Mouse (Mus musculus): ENCODE measurements around the gene Wnt2. TPM values are rescaled to one million over a fixed set of nuclear protein-coding genes. Genes with fewer than 3 reads are reported as not detected.

The Wnt2 gene
- 0.11 and 0.70 TPM in 2 replicates for polyA plus RNA-seq (2012; rRNA removed)

- no peaks in the 10 kb centered on the region for H3K36me3 ChIP-seq (ENCODE audit: control insufficient read depth, insufficient read depth, low read length)
- no peak within 1 kb of the TSS for H3K27ac ChIP-seq (ENCODE audit: control insufficient read depth, insufficient read depth, low read length)
- 3% methylated on average over 47 of the region's 47 CpGs for WGBS
- no peaks in the 10 kb centered on the region for H3K4me1 ChIP-seq (replicated peaks; ENCODE audit: control insufficient read depth, insufficient read depth, low read length)
- H3K27me3 ChIP-seq (ENCODE audit: control insufficient read depth, insufficient read depth, low read length): no peaks in the 10 kb centered on the region; the same call in 1 of the 2 replicates
- no peak for DNase-seq
- no peak within 1 kb of the TSS for H3K4me3 ChIP-seq (ENCODE audit: control insufficient read depth, insufficient read depth, low read length)
- TF ChIP-seq POLR2A (IDR thresholded peaks at IDR 0.05; ENCODE audit: control insufficient read depth, extremely low read depth, insufficient read depth, low read length, poor library complexity) (no peak), CTCF (IDR thresholded peaks at IDR 0.05; ENCODE audit: borderline replicate concordance, control insufficient read depth, extremely low read depth, insufficient read depth, low read length, poor library complexity) (no peak)
Measured at GRCm38 (mm10) chr6:18029746-18030656, at the start of gene Wnt2. TSS of gene Wnt2 (minus strand) at chr6:18030585.

DNA sequence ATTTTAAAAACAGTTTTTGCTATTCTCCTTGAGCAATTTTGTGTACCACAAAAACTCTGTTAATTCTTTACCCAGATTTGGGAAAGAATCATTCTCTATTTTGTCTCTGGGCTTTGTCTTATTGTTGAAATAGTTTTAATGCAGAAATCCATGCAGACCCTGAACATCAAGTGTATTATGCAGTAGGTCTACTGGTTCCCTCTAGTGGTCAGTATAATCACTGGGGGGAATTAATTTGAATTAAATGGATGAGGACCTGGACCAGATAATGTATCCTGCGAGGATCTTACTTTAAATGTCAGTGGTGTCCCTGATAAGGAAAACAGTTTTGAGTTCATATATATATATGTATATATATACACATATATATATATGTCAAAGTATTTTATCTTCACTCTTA is 48.2 kb upstream of the Wnt2 start:
- Histone ChIP-seq H3K27ac (ENCODE audit: control insufficient read depth, insufficient read depth, low read length) (no peak overlapping the region), H3K36me3 (ENCODE audit: control insufficient read depth, insufficient read depth, low read length) (no peaks in the 10 kb centered on the region), H3K4me1 (replicated peaks; ENCODE audit: control insufficient read depth, insufficient read depth, low read length) (no peaks in the 10 kb centered on the region), H3K27me3 (ENCODE audit: control insufficient read depth, insufficient read depth, low read length) (no peaks in the 10 kb centered on the region), H3K4me3 (ENCODE audit: control insufficient read depth, insufficient read depth, low read length) (no peak overlapping the region)
- WGBS: 34% methylated on average over 1 of the region's 1 CpGs
- TF ChIP-seq POLR2A (IDR thresholded peaks at IDR 0.05; ENCODE audit: control insufficient read depth, extremely low read depth, insufficient read depth, low read length, poor library complexity): no peak
- TF ChIP-seq CTCF (IDR thresholded peaks at IDR 0.05; ENCODE audit: borderline replicate concordance, control insufficient read depth, extremely low read depth, insufficient read depth, low read length, poor library complexity): no peak
- DNase-seq: no peak

DNA sequence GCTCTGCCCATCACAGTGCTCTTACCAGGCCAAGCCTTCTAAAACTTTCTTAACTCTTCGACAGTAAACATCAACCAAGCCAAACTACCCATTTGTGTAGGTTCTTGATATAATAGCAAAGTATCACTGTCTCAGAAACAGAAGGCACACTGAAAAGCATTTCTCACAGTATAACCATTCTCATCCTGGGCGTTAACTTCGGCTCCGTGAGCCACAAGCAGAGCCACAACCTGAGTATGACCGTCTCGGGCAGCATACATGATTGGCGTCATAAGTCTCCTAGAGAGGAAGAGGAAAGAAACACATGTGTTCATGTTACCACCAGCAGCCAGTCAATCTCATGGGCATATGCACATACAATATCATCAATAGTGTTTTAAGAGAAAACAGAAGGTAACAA is 46.6 kb upstream of the Wnt2 start:
- no peaks in the 10 kb centered on the region for H3K27me3 ChIP-seq (ENCODE audit: control insufficient read depth, insufficient read depth, low read length)
- H3K4me3 ChIP-seq (ENCODE audit: control insufficient read depth, insufficient read depth, low read length): no peak overlapping the region
- H3K27ac ChIP-seq (ENCODE audit: control insufficient read depth, insufficient read depth, low read length): no peak overlapping the region
- H3K4me1 ChIP-seq (replicated peaks; ENCODE audit: control insufficient read depth, insufficient read depth, low read length): no peaks in the 10 kb centered on the region
- 85% methylated on average over 7 of the region's 7 CpGs for WGBS
- TF ChIP-seq POLR2A (IDR thresholded peaks at IDR 0.05; ENCODE audit: control insufficient read depth, extremely low read depth, insufficient read depth, low read length, poor library complexity) (no peak), CTCF (IDR thresholded peaks at IDR 0.05; ENCODE audit: borderline replicate concordance, control insufficient read depth, extremely low read depth, insufficient read depth, low read length, poor library complexity) (no peak)
- no peak for DNase-seq
- H3K36me3 ChIP-seq (ENCODE audit: control insufficient read depth, insufficient read depth, low read length): no peaks in the 10 kb centered on the region

GRCm38 (mm10) chr6:18076577-18076976 is 46.2 kb upstream of the Wnt2 start:
- TF ChIP-seq CTCF (IDR thresholded peaks at IDR 0.05; ENCODE audit: borderline replicate concordance, control insufficient read depth, extremely low read depth, insufficient read depth, low read length, poor library complexity) (no peak), POLR2A (IDR thresholded peaks at IDR 0.05; ENCODE audit: control insufficient read depth, extremely low read depth, insufficient read depth, low read length, poor library complexity) (no peak)
- Histone ChIP-seq H3K4me3 (ENCODE audit: control insufficient read depth, insufficient read depth, low read length) (no peak overlapping the region), H3K4me1 (replicated peaks; ENCODE audit: control insufficient read depth, insufficient read depth, low read length) (no peaks in the 10 kb centered on the region), H3K36me3 (ENCODE audit: control insufficient read depth, insufficient read depth, low read length) (no peaks in the 10 kb centered on the region), H3K27ac (ENCODE audit: control insufficient read depth, insufficient read depth, low read length) (no peak overlapping the region), H3K27me3 (ENCODE audit: control insufficient read depth, insufficient read depth, low read length) (no peaks in the 10 kb centered on the region)
- no peak for DNase-seq
- WGBS: 72% methylated on average over 5 of the region's 5 CpGs

GRCm38 (mm10) chr6:18057899-18058298 is 27.5 kb upstream of the Wnt2 start:
- H3K4me1 ChIP-seq (replicated peaks; ENCODE audit: control insufficient read depth, insufficient read depth, low read length): no peaks in the 10 kb centered on the region
- no peak overlapping the region for H3K27ac ChIP-seq (ENCODE audit: control insufficient read depth, insufficient read depth, low read length)
- DNase-seq: no peak
- no peaks in the 10 kb centered on the region for H3K36me3 ChIP-seq (ENCODE audit: control insufficient read depth, insufficient read depth, low read length)
- H3K4me3 ChIP-seq (ENCODE audit: control insufficient read depth, insufficient read depth, low read length): no peak overlapping the region
- 94% methylated on average over 4 of the region's 4 CpGs for WGBS
- TF ChIP-seq CTCF (IDR thresholded peaks at IDR 0.05; ENCODE audit: borderline replicate concordance, control insufficient read depth, extremely low read depth, insufficient read depth, low read length, poor library complexity) (no peak), POLR2A (IDR thresholded peaks at IDR 0.05; ENCODE audit: control insufficient read depth, extremely low read depth, insufficient read depth, low read length, poor library complexity) (no peak)
- no peaks in the 10 kb centered on the region for H3K27me3 ChIP-seq (ENCODE audit: control insufficient read depth, insufficient read depth, low read length)

GRCm38 (mm10) chr6:18051702-18052101 is 21.3 kb upstream of the Wnt2 start:
- H3K4me1 ChIP-seq (replicated peaks; ENCODE audit: control insufficient read depth, insufficient read depth, low read length): no peaks in the 10 kb centered on the region
- TF ChIP-seq POLR2A (IDR thresholded peaks at IDR 0.05; ENCODE audit: control insufficient read depth, extremely low read depth, insufficient read depth, low read length, poor library complexity) (no peak), CTCF (IDR thresholded peaks at IDR 0.05; ENCODE audit: borderline replicate concordance, control insufficient read depth, extremely low read depth, insufficient read depth, low read length, poor library complexity) (no peak)
- no peaks in the 10 kb centered on the region for H3K36me3 ChIP-seq (ENCODE audit: control insufficient read depth, insufficient read depth, low read length)
- H3K27me3 ChIP-seq (ENCODE audit: control insufficient read depth, insufficient read depth, low read length): no peaks in the 10 kb centered on the region
- 86% methylated on average over 5 of the region's 5 CpGs for WGBS
- no peak for DNase-seq
- H3K4me3 ChIP-seq (ENCODE audit: control insufficient read depth, insufficient read depth, low read length): no peak overlapping the region
- H3K27ac ChIP-seq (ENCODE audit: control insufficient read depth, insufficient read depth, low read length): no peak overlapping the region

Measured in thymus, adult 2 months (tissue).